Mouse (Mus musculus) MEL (cell line): Measurements from ENCODE around the gene Slc45a2. TPM values are rescaled to one million over a fixed set of nuclear protein-coding genes. Genes with fewer than 3 reads are reported as not detected.

Experiments
- DNase-seq: peaks from one replicate; pipeline ENCODE4 v3.0.0; 2011; ENCODE audit warnings: low read depth, low spot score
- H3K27ac ChIP-seq: 2 replicates; pipeline ENCODE4 v1.5.1; 2012; ENCODE audit warnings: low read depth, mild to moderate bottlenecking, control low read depth, low read length, moderate library complexity; ENCODE audit not compliant: control insufficient read depth
- H3K27me3 ChIP-seq, 2 experiments: fragments of 150-350 bp in 1 of 2; sonication (generic) in 1 of 2; 2 replicates each; pipeline ENCODE4 v1.6.1; 2012; ENCODE audit warnings: low read length in 2 of 2, mild to moderate bottlenecking in 2 of 2, improper control_type of control experiment in 1 of 2, moderate library complexity in 1 of 2; ENCODE audit not compliant: insufficient read depth in 2 of 2, control insufficient read depth in 1 of 2
- H3K36me3 ChIP-seq, 2 experiments: 2 replicates each; pipeline ENCODE4 v1.6.1; 2012 to 2014; ENCODE audit warnings: low read length in 2 of 2, improper control_type of control experiment in 1 of 2, inconsistent platforms in 1 of 2, mild to moderate bottlenecking in 1 of 2; ENCODE audit not compliant: insufficient read depth in 2 of 2, control insufficient read depth in 1 of 2
- H3K4me1 ChIP-seq, 2 experiments: fragments of 150-350 bp in 1 of 2; sonication (generic) in 1 of 2; 2 replicates each; pipeline ENCODE4 v1.6.1; 2012; ENCODE audit warnings: low read length in 2 of 2, improper control_type of control experiment in 1 of 2, mild to moderate bottlenecking in 1 of 2; ENCODE audit not compliant: insufficient read depth in 2 of 2, control insufficient read depth in 1 of 2
- H3K4me3 ChIP-seq, 2 experiments: fragments of 150-350 bp in 1 of 2; sonication (generic) in 1 of 2; 2 replicates each; pipeline ENCODE4 v1.5.1; 2012; ENCODE audit warnings: low read depth in 2 of 2, low read length in 2 of 2, mild to moderate bottlenecking in 2 of 2, moderate library complexity in 2 of 2, control low read depth in 1 of 2, improper control_type of control experiment in 1 of 2; ENCODE audit not compliant: control insufficient read depth in 1 of 2, insufficient read depth in 1 of 2
- H3K79me2 ChIP-seq: 2 replicates; pipeline ENCODE4 v1.6.1; 2012; ENCODE audit warnings: mild to moderate bottlenecking, low read length, moderate library complexity; ENCODE audit not compliant: control insufficient read depth, poor library complexity, insufficient read depth
- H3K9ac ChIP-seq: 2 replicates; pipeline ENCODE4 v1.6.1; 2012; ENCODE audit warnings: low read depth, mild to moderate bottlenecking, control low read depth, low read length, moderate library complexity; ENCODE audit not compliant: control insufficient read depth, poor library complexity, severe bottlenecking
- H3K9me3 ChIP-seq: fragments of 150-350 bp; sonication (generic); replicated peaks from 2 replicates; pipeline ENCODE4 v1.6.1; 2012; ENCODE audit warnings: mild to moderate bottlenecking, low read length, improper control_type of control experiment, moderate library complexity; ENCODE audit not compliant: insufficient read depth
- BHLHE40 ChIP-seq: IDR thresholded peaks from 2 replicates; pipeline ENCODE4 v1.6.1; 2012; ENCODE audit warnings: low read depth, mild to moderate bottlenecking, inconsistent platforms, low read length, improper control_type of control experiment, borderline replicate concordance
- CTCF ChIP-seq, 3 experiments: IDR thresholded peaks in 2 of 3; conservative IDR thresholded peaks in 1 of 3; 2 replicates each; pipeline ENCODE4 v1.5.1; 2011 to 2012; ENCODE audit warnings: low read length in 3 of 3, low read depth in 2 of 3, mild to moderate bottlenecking in 2 of 3, improper control_type of control experiment in 1 of 3, inconsistent platforms in 1 of 3, mixed read lengths in 1 of 3, moderate library complexity in 1 of 3; ENCODE audit not compliant: control insufficient read depth in 1 of 3, insufficient read depth in 1 of 3, poor library complexity in 1 of 3, severe bottlenecking in 1 of 3
- E2F4 ChIP-seq: IDR thresholded peaks from 2 replicates; pipeline ENCODE4 v1.6.1; 2011; ENCODE audit warnings: low read depth, low read length, improper control_type of control experiment, borderline replicate concordance
- ELF1 ChIP-seq: IDR thresholded peaks from 2 replicates; pipeline ENCODE4 v1.6.1; 2014; ENCODE audit warnings: low read depth, mild to moderate bottlenecking, inconsistent platforms, low read length, improper control_type of control experiment, moderate library complexity
- GATA1 ChIP-seq: IDR thresholded peaks from 2 replicates; pipeline ENCODE4 v1.6.1; 2011; ENCODE audit warnings: low read depth, low read length, improper control_type of control experiment
- HCFC1 ChIP-seq: IDR thresholded peaks from 2 replicates; pipeline ENCODE4 v1.6.1; 2012; ENCODE audit warnings: low read depth, mild to moderate bottlenecking, inconsistent platforms, low read length, improper control_type of control experiment, moderate library complexity
- JUND ChIP-seq: IDR thresholded peaks from 2 replicates; pipeline ENCODE4 v1.6.1; 2011; ENCODE audit warnings: low read depth, mild to moderate bottlenecking, improper control_type of control experiment, low read length
- KAT2A ChIP-seq: conservative IDR thresholded peaks from 2 replicates; pipeline ENCODE4 v1.6.1; 2012; ENCODE audit warnings: low read depth, low read length, improper control_type of control experiment, inconsistent platforms
- MXI1 ChIP-seq: IDR thresholded peaks from 2 replicates; pipeline ENCODE4 v1.6.1; 2011; ENCODE audit warnings: mild to moderate bottlenecking, low read depth, low read length, improper control_type of control experiment
- MYC ChIP-seq: IDR thresholded peaks from 2 replicates; pipeline ENCODE4 v1.6.1; 2011; ENCODE audit warnings: low read depth, mild to moderate bottlenecking, low read length, improper control_type of control experiment, moderate library complexity
- NELFE ChIP-seq: IDR thresholded peaks from 2 replicates; pipeline ENCODE4 v1.6.1; 2011; ENCODE audit warnings: low read depth, low read length, improper control_type of control experiment
- POLR2AphosphoS2 ChIP-seq: IDR thresholded peaks from 2 replicates; pipeline ENCODE4 v1.6.1; 2011; ENCODE audit warnings: low read length, improper control_type of control experiment
- RAD21 ChIP-seq: IDR thresholded peaks from 2 replicates; pipeline ENCODE4 v1.6.1; 2011; ENCODE audit warnings: mild to moderate bottlenecking, low read depth, low read length, improper control_type of control experiment
- SMC3 ChIP-seq: IDR thresholded peaks from 2 replicates; pipeline ENCODE4 v1.6.1; 2011; ENCODE audit warnings: low read depth, low read length, improper control_type of control experiment
- TAL1 ChIP-seq: IDR thresholded peaks from 2 replicates; pipeline ENCODE4 v1.6.1; 2012; ENCODE audit warnings: mild to moderate bottlenecking, inconsistent platforms, low read length, moderate library complexity, mixed read lengths
- TBP ChIP-seq: IDR thresholded peaks from 2 replicates; pipeline ENCODE4 v1.8.0; 2011; ENCODE audit warnings: low read depth, low read length, improper control_type of control experiment
- TCF12 ChIP-seq: IDR thresholded peaks from 2 replicates; pipeline ENCODE4 v1.6.1; 2014; ENCODE audit warnings: low read depth, mild to moderate bottlenecking, inconsistent platforms, low read length, improper control_type of control experiment, moderate library complexity
- USF1 ChIP-seq: IDR thresholded peaks from 2 replicates; pipeline ENCODE4 v1.6.1; 2014; ENCODE audit warnings: low read depth, mild to moderate bottlenecking, inconsistent platforms, low read length, improper control_type of control experiment, moderate library complexity
- polyA plus RNA-seq, 2 experiments: library from polyadenylated mRNA; stranded (reverse) in 1 of 2; unstranded in 1 of 2; fragments of >175 nt in 1 of 2; fragments of >200 nt in 1 of 2; gene quantifications; 2 replicates each; pipeline versions ENCODE4 v1.2.1 to v1.2.4; 2012; ENCODE audit warnings: low replicate concordance in 2 of 2, low read depth in 1 of 2; ENCODE audit not compliant: insufficient read length in 2 of 2, insufficient read depth in 1 of 2, missing spikeins in 1 of 2
- total RNA-seq: library from RNA; depleted of rRNA; stranded (reverse); fragments of 300-350 nt; gene quantifications from 2 replicates; pipeline ENCODE4 v1.2.3, GENCODE M21; 2012

The Slc45a2 gene
- total and polyA plus RNA-seq, 3 experiments, result not detected

DNA sequence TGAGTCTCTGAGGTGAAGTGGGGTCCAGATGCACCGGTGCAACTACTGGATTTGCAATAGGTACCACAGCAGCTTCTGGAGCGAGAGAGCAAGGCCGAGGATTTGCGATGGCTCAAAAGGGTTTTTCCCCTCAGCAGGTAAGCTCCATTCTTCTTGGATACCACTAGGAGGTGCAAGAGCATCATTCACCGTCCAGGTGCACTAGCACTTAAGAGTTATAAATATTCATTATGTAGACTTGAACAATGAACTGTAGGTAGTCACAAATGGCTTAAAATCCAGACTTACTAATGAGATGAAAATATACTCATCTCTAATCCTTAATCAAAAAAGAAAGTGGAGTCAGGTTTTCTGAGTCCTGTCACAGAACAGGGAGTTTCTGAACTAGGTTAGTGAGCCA lies 8.2 kb downstream of the Slc45a2 start:
- Histone ChIP-seq H3K79me2 (no peaks in the 10 kb centered on the region), H3K4me3 (no peak overlapping the region), H3K9me3 (no peaks in the 10 kb centered on the region), H3K4me1 (no peaks in the 10 kb centered on the region), H3K27me3 (no peaks in the 10 kb centered on the region), H3K9ac (no peak overlapping the region), H3K27ac (no peak overlapping the region), H3K36me3 (no peaks in the 10 kb centered on the region)
- DNase-seq, result peak; percentile 6
- TF ChIP-seq CTCF (IDR thresholded peaks at IDR 0.05 in 2 of 3, conservative IDR thresholded peaks at IDR 0.05 in 1 of 3; ENCODE audit: control insufficient read depth in 1 of 3, insufficient read depth in 1 of 3, low read depth in 2 of 3, low read length in 3 of 3, poor library complexity in 1 of 3, severe bottlenecking in 1 of 3) (peak in 2 of 3 experiments; percentile 6 to 22; a peak in 2 of 6 replicates), RAD21 (peak; percentile 15; the same call in 1 of the 2 replicates), GATA1 (no peak)

GRCm38 (mm10) chr15:11010976-11011548 lies 10.5 kb downstream of the Slc45a2 start:
- H3K79me2 ChIP-seq, result no peaks in the 10 kb centered on the region
- no peak overlapping the region for H3K9ac ChIP-seq
- DNase-seq, result no peak
- TF ChIP-seq MYC (no peak), BHLHE40 (no peak), SMC3 (no peak), TBP (no peak), MXI1 (no peak), CTCF (IDR thresholded peaks at IDR 0.05 in 2 of 3, conservative IDR thresholded peaks at IDR 0.05 in 1 of 3; ENCODE audit: control insufficient read depth in 1 of 3, insufficient read depth in 1 of 3, low read depth in 2 of 3, low read length in 3 of 3, poor library complexity in 1 of 3, severe bottlenecking in 1 of 3) (no peak), ELF1 (no peak), JUND (no peak), HCFC1 (no peak), POLR2AphosphoS2 (no peak), USF1 (no peak), TAL1 (no peak), E2F4 (no peak)
- H3K27me3 ChIP-seq, result no peaks in the 10 kb centered on the region
- no peak overlapping the region for H3K4me3 ChIP-seq
- no peak overlapping the region for H3K27ac ChIP-seq
- H3K36me3 ChIP-seq, result no peaks in the 10 kb centered on the region
- no peaks in the 10 kb centered on the region for H3K9me3 ChIP-seq
- no peaks in the 10 kb centered on the region for H3K4me1 ChIP-seq

DNA sequence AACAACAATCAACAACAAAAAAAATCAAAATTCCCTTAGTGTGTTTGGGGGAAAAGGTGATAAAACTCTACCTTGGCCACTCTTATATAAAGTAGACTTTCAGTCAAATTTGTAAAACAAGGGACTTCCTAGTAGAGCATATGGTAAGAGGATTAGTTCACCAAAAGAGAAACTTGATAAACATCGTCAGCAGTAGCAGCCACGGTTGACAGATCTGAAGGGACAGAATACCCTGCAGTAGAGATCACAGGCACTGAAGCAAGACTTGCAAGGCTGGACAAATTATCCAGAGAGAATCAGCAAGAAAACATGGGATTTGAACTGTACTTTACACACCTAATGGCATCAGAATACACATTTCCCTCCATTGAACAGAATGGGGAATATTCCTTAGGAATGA lies 14.4 kb downstream of the Slc45a2 start:
- no peaks in the 10 kb centered on the region for H3K9me3 ChIP-seq
- H3K9ac ChIP-seq, result no peak overlapping the region
- H3K27me3 ChIP-seq, result no peaks in the 10 kb centered on the region
- no peaks in the 10 kb centered on the region for H3K36me3 ChIP-seq
- no peak overlapping the region for H3K4me3 ChIP-seq
- TF ChIP-seq TCF12 (no peak), KAT2A (no peak), NELFE (no peak)
- no peak for DNase-seq
- no peak overlapping the region for H3K27ac ChIP-seq
- no peaks in the 10 kb centered on the region for H3K4me1 ChIP-seq
- no peaks in the 10 kb centered on the region for H3K79me2 ChIP-seq
